13 mouse cellular contexts compared by ENCODE assay signal in genomic region chr12:119160786-119161185, GRCm38 (mm10).
"Had no signal": no experiment of that assay in that cellular context is flagged by ENCODE, and none has a peak within 500 bp of the region (broad histone marks: within the 10 kb centered on the region; RNA-seq: fewer than 3 reads in every experiment).

No protein-coding gene starts in this region.

- H3K4me2 ChIP-seq: kidney, embryonic 15.5 days; limb, embryonic 13.5 days; midbrain, embryonic 12.5 days; neural tube, embryonic 12.5 days; stomach, embryonic 15.5 days had no signal

- H3K27ac ChIP-seq: kidney, embryonic 15.5 days; limb, embryonic 13.5 days; liver, embryonic 14.5 days; neural tube, embryonic 12.5 days; stomach, embryonic 15.5 days had no signal

- ATAC-seq: lung, postnatal 0 days had no signal

- H3K9ac ChIP-seq: kidney, embryonic 15.5 days; limb, embryonic 13.5 days; liver, embryonic 14.5 days; midbrain, embryonic 12.5 days; neural tube, embryonic 12.5 days; stomach, embryonic 15.5 days had no signal

- H3K36me3 ChIP-seq: kidney, embryonic 15.5 days; stomach, embryonic 15.5 days had no signal

- DNase-seq: kidney, postnatal 14 days; left cerebral cortex, postnatal 4 days; lung, adult 18-20 months; lung, postnatal 36 days; right cerebral cortex, postnatal 14 days; thymus, postnatal 4 days had no signal

- H3K27me3 ChIP-seq: kidney, embryonic 15.5 days; limb, embryonic 13.5 days; midbrain, embryonic 12.5 days; neural tube, embryonic 12.5 days; stomach, embryonic 15.5 days had no signal

- H3K4me1 ChIP-seq: kidney, embryonic 15.5 days; neural tube, embryonic 12.5 days; stomach, embryonic 15.5 days had no signal

- H3K4me3 ChIP-seq: kidney, embryonic 15.5 days; limb, embryonic 13.5 days; midbrain, embryonic 12.5 days; neural tube, embryonic 12.5 days; stomach, embryonic 15.5 days had no signal

- H3K9me3 ChIP-seq: kidney, embryonic 15.5 days; limb, embryonic 13.5 days; midbrain, embryonic 12.5 days; neural tube, embryonic 12.5 days; stomach, embryonic 15.5 days had no signal
